Mouse (Mus musculus) limb, embryonic 12.5 days (tissue): Measurements from ENCODE around the gene Selenof. TPM values are rescaled to one million over a fixed set of nuclear protein-coding genes. Genes with fewer than 3 reads are reported as not detected.

Source experiments
- ATAC-seq: fragments of 200-750 bp; cut with Nextera tagmentation; 2 replicates; pipeline ENCODE4 v1.8.0; 2017; ENCODE audit warnings: low read depth, moderate TSS enrichment; ENCODE audit not compliant: insufficient number of reproducible peaks, insufficient read depth, low FRiP score, low TSS enrichment
- H3K27ac ChIP-seq: fragments of 300-500 bp; sonication (generic); 2 replicates; pipeline ENCODE4 v1.5.1; 2016; ENCODE audit warnings: mild to moderate bottlenecking, moderate library complexity
- H3K27me3 ChIP-seq: fragments of 300-500 bp; sonication (generic); 2 replicates; pipeline ENCODE4 v1.6.1; 2016; ENCODE audit warnings: mild to moderate bottlenecking, moderate library complexity
- H3K36me3 ChIP-seq: fragments of 300-500 bp; sonication (generic); 2 replicates; pipeline ENCODE4 v1.6.1; 2016; ENCODE audit warnings: mild to moderate bottlenecking, moderate library complexity
- H3K4me1 ChIP-seq: fragments of 300-500 bp; sonication (generic); replicated peaks from 2 replicates; pipeline ENCODE4 v1.6.1; 2016
- H3K4me2 ChIP-seq: fragments of 300-500 bp; sonication (generic); 2 replicates; pipeline ENCODE4 v1.6.1; 2016; ENCODE audit warnings: mild to moderate bottlenecking, moderate library complexity
- H3K4me3 ChIP-seq: fragments of 300-500 bp; sonication (generic); replicated peaks from 2 replicates; pipeline ENCODE4 v1.5.1; 2016; ENCODE audit warnings: mild to moderate bottlenecking
- H3K9ac ChIP-seq: fragments of 300-500 bp; sonication (generic); replicated peaks from 2 replicates; pipeline ENCODE4 v1.6.1; 2016; ENCODE audit warnings: mild to moderate bottlenecking, moderate library complexity
- H3K9me3 ChIP-seq: fragments of 300-500 bp; sonication (generic); 2 replicates; pipeline ENCODE4 v1.6.1; 2016; ENCODE audit warnings: mild to moderate bottlenecking, moderate library complexity
- WGBS: fragments of 180-500 bp; shearing (Covaris S2); methylation state at CpG from one replicate; pipeline ENCODE4 v1.1.7; 2016; 5-methylcytosine and 5-hydroxymethylcytosine counted together
- polyA plus RNA-seq: library from polyadenylated mRNA; unstranded; fragments of >200 nt; fragmentation: Nextera tagmentation; extraction: Ambion mirVana; gene quantifications from 2 replicates; pipeline ENCODE4 v1.2.1, GENCODE M21; 2016

Selenof gene
- polyA plus RNA-seq, 1 experiment from 2014 or later, result 491 TPM

DNA sequence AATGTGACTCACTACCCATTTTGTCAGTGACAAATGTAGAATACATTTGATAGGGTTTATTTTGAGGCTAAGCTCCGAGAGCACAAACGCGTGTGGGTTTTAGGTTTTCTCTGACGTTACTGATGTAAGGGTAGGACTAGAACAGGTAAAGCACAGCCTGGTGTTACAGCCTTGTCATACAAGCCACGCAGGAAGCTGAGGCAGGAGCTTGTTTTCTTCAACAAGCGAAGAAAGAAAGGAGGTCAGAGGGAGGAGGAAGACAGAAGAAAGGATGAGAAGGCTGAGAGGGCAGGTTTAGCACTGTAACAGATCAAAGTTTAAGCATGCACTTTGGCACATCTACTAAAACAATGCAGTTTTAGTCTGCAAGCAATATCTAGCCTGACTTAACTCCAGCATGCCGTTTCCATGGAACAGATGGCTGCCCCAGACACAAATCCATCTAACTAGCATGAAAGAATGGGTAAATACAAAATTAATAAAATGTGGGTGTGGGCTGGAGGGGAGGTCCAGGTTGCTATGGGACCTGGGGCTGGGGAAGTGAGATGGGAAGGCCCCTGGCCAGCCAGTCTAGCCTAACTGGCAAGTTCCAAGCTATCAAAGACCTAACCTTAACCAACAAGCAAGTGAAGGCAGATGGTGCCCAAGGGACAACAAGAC lies 21.8 kb upstream of the Selenof start:
- Histone ChIP-seq H3K4me2 (no peak overlapping the region), H3K27me3 (no peaks in the 10 kb centered on the region), H3K9me3 (no peaks in the 10 kb centered on the region), H3K9ac (no peak overlapping the region), H3K4me3 (no peak overlapping the region), H3K4me1 (peaks cover 22% of the 10 kb centered on the region), H3K36me3 (no peaks in the 10 kb centered on the region), H3K27ac (no peak overlapping the region)
- 88% methylated on average over 7 of the region's 7 CpGs for whole genome bisulfite sequencing
- ATAC-seq, result no peak

DNA sequence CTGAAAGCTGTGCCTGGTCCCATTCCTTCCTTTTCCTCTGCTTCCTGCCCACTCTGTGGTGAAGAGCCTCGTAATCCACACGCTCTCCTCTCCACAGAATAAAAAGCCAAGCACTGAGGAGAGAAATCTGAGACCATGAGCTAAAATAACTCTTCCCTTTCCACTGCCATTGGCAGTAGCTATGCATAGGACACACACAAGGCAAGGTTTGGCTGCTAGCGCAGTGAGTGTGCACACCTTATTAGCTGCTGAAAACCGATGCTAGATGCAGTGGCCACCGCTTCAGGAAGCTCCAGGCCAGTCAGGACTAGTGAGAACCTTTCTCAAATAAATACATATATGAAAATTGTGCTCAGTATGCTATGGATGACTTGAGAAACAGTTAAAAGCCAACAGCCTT lies 20.1 kb upstream of the Selenof start:
- H3K4me2 ChIP-seq, result no peak overlapping the region
- peaks cover 21% of the 10 kb centered on the region for H3K4me1 ChIP-seq
- no peaks in the 10 kb centered on the region for H3K36me3 ChIP-seq
- no peak overlapping the region for H3K4me3 ChIP-seq
- no peak for ATAC-seq
- H3K27me3 ChIP-seq, result no peaks in the 10 kb centered on the region
- no peak overlapping the region for H3K9ac ChIP-seq
- 86% methylated on average over 5 of the region's 5 CpGs for WGBS
- H3K27ac ChIP-seq, result no peak overlapping the region
- H3K9me3 ChIP-seq, result no peaks in the 10 kb centered on the region

- Histone ChIP-seq H3K27ac (no peak overlapping the region), H3K27me3 (no peaks in the 10 kb centered on the region), H3K4me3 (no peak overlapping the region), H3K9ac (no peak overlapping the region), H3K4me1 (peaks cover 19% of the 10 kb centered on the region), H3K4me2 (no peak overlapping the region), H3K9me3 (no peaks in the 10 kb centered on the region), H3K36me3 (no peaks in the 10 kb centered on the region)
- WGBS, result 92% methylated on average over 5 of the region's 5 CpGs
- no peak for ATAC-seq
These were observed 19.4 kb upstream of the Selenof start for GRCm38 (mm10) chr3:144550659-144551058.

DNA sequence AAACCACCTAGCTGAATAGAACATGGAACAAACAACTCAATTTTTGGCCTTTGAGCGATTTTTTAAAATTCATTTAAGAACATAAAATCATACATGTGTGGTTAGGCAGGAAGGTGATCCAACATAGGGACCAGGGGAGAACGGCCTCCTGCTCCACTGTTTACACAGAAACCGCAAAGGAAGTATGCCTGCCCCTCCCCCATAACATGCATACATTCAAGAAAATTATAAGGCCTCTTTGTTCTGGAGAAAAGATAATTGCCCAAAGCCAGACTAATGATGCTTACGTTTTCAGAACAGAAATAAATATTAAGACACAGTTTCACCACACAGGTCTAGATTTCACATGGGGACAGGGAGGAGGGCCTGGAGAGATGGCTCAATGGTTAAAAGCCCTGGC lies 18.7 kb upstream of the Selenof start:
- no peak overlapping the region for H3K9ac ChIP-seq
- H3K4me1 ChIP-seq, result peaks cover 18% of the 10 kb centered on the region
- no peak for ATAC-seq
- no peaks in the 10 kb centered on the region for H3K36me3 ChIP-seq
- H3K4me2 ChIP-seq, result no peak overlapping the region
- H3K27ac ChIP-seq, result 0 out of 2 replicates have a peak overlapping the region, but pooled peaks have one; percentile 62
- H3K4me3 ChIP-seq, result no peak overlapping the region
- no peaks in the 10 kb centered on the region for H3K9me3 ChIP-seq
- WGBS, result 68% methylated on average over 4 of the region's 4 CpGs
- no peaks in the 10 kb centered on the region for H3K27me3 ChIP-seq

- no peak overlapping the region for H3K4me2 ChIP-seq
- H3K27ac ChIP-seq, result no peak overlapping the region
- H3K4me3 ChIP-seq, result no peak overlapping the region
- peaks cover 34% of the 10 kb centered on the region for H3K4me1 ChIP-seq
- H3K36me3 ChIP-seq, result no peaks in the 10 kb centered on the region
- WGBS, result 64% methylated on average over 7 of the region's 7 CpGs
- no peak overlapping the region for H3K9ac ChIP-seq
- no peaks in the 10 kb centered on the region for H3K9me3 ChIP-seq
- H3K27me3 ChIP-seq, result no peaks in the 10 kb centered on the region
- no peak for ATAC-seq
These were observed 16.2 kb upstream of the Selenof start for GRCm38 (mm10) chr3:144553942-144554341.

- no peak overlapping the region for H3K4me3 ChIP-seq
- no peaks in the 10 kb centered on the region for H3K27me3 ChIP-seq
- peaks cover 40% of the 10 kb centered on the region for H3K4me1 ChIP-seq
- no peak for ATAC-seq
- no peak overlapping the region for H3K4me2 ChIP-seq
- no peak overlapping the region for H3K27ac ChIP-seq
- no peaks in the 10 kb centered on the region for H3K36me3 ChIP-seq
- no peak overlapping the region for H3K9ac ChIP-seq
- no peaks in the 10 kb centered on the region for H3K9me3 ChIP-seq
- WGBS, result 69% methylated on average over 9 of the region's 9 CpGs
These were observed 15.6 kb upstream of the Selenof start for GRCm38 (mm10) chr3:144554503-144554902.

DNA sequence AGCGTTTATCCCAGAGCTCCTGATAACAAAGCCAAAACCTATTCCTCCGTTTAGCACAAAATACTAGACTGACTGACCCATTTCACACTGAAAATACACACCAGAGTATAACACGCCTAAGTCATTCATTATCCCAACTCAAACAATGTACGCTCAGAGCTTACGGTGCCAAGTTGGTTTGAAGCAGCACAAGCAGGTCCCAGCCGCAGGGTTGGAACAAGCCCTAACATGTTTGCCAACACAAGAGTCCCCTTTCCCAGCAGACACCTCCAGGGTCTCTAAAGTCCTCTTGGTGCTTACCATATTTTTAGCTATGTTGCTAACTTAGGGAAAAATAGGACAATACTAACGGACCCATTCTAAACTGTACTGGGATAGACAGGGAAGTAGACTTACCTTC lies 15.0 kb upstream of the Selenof start:
- no peak for ATAC-seq
- no peak overlapping the region for H3K4me2 ChIP-seq
- 89% methylated on average over 7 of the region's 7 CpGs for WGBS
- peaks cover 43% of the 10 kb centered on the region for H3K4me1 ChIP-seq
- no peak overlapping the region for H3K27ac ChIP-seq
- H3K36me3 ChIP-seq, result no peaks in the 10 kb centered on the region
- H3K27me3 ChIP-seq, result no peaks in the 10 kb centered on the region
- H3K4me3 ChIP-seq, result no peak overlapping the region
- H3K9ac ChIP-seq, result no peak overlapping the region
- H3K9me3 ChIP-seq, result no peaks in the 10 kb centered on the region

- H3K27ac ChIP-seq, result no peak overlapping the region
- H3K9ac ChIP-seq, result no peak overlapping the region
- no peaks in the 10 kb centered on the region for H3K27me3 ChIP-seq
- H3K4me1 ChIP-seq, result peaks cover 34% of the 10 kb centered on the region
- no peaks in the 10 kb centered on the region for H3K9me3 ChIP-seq
- WGBS, result 8% methylated on average over 16 of the region's 16 CpGs
- no peaks in the 10 kb centered on the region for H3K36me3 ChIP-seq
- H3K4me3 ChIP-seq, result no peak overlapping the region; the same call in 1 of the 2 replicates
- H3K4me2 ChIP-seq, result peak overlapping the region; percentile 42
- no peak for ATAC-seq
These were observed 13.3 kb upstream of the Selenof start for GRCm38 (mm10) chr3:144556625-144557324.

DNA sequence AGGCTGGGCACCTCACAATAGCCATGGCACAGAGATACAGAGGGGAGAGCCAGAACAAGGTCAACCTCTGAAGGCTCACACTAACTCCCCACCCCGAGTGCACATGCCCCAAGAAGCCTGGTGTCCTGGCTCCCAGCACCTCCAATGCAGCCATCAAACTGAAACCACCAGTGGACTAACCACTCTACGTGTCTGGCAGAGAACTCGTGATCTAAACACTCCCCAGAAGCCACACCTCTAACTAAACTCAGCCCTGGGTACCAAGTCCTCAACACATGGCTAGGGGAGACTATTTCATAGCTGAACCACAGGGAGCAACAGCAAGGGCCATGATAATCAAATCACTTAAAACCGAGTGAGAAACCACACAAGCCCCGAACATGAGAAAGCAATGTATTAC lies 11.8 kb upstream of the Selenof start:
- Histone ChIP-seq H3K9me3 (no peaks in the 10 kb centered on the region), H3K36me3 (no peaks in the 10 kb centered on the region), H3K9ac (no peak overlapping the region), H3K27ac (0 out of 2 replicates have a peak overlapping the region, but pooled peaks have one; percentile 23), H3K4me1 (peaks cover 28% of the 10 kb centered on the region), H3K4me2 (no peak overlapping the region), H3K27me3 (no peaks in the 10 kb centered on the region), H3K4me3 (no peak overlapping the region)
- ATAC-seq, result no peak
- 45% methylated on average over 5 of the region's 5 CpGs for WGBS

GRCm38 (mm10) chr3:144561511-144562250 lies 8.4 kb upstream of the Selenof start:
- Histone ChIP-seq H3K36me3 (no peaks in the 10 kb centered on the region), H3K9me3 (no peaks in the 10 kb centered on the region), H3K4me3 (no peak overlapping the region), H3K27me3 (no peaks in the 10 kb centered on the region), H3K4me2 (no peak overlapping the region), H3K4me1 (peaks cover 26% of the 10 kb centered on the region), H3K27ac (no peak overlapping the region), H3K9ac (no peak overlapping the region)
- 82% methylated on average over 22 of the region's 22 CpGs for WGBS
- no peak for ATAC-seq

- H3K4me1 ChIP-seq, result peaks cover 16% of the 10 kb centered on the region
- no peaks in the 10 kb centered on the region for H3K27me3 ChIP-seq
- H3K4me2 ChIP-seq, result no peak overlapping the region
- no peaks in the 10 kb centered on the region for H3K36me3 ChIP-seq
- 93% methylated on average over 7 of the region's 7 CpGs for WGBS
- H3K9me3 ChIP-seq, result no peaks in the 10 kb centered on the region
- H3K4me3 ChIP-seq, result no peak overlapping the region
- no peak for ATAC-seq
- H3K27ac ChIP-seq, result no peak overlapping the region
- H3K9ac ChIP-seq, result no peak overlapping the region
These were observed 6.2 kb upstream of the Selenof start for GRCm38 (mm10) chr3:144563916-144564315.
